Mouse (Mus musculus) ES-Bruce4 (cell line): ENCODE measurements around the gene Ly6g6d.
"Not testable (repeated sequence)": the region's sequence is repeated elsewhere in the genome, so short reads cannot be mapped to it uniquely, and the experiment has no call there.

Source experiments
- CTCF ChIP-seq: IDR thresholded peaks from one replicate; pipeline ENCODE4 v1.8.1; 2011; ENCODE audit warnings: low read depth, low read length
- EP300 ChIP-seq: IDR thresholded peaks from 2 replicates; pipeline ENCODE4 v1.6.1; 2011; ENCODE audit warnings: low read depth, low read length; ENCODE audit not compliant: insufficient read depth
- POLR2A ChIP-seq: IDR thresholded peaks from one replicate; pipeline ENCODE4 v1.8.1; 2011; ENCODE audit warnings: low read length; ENCODE audit not compliant: insufficient read depth

- TF ChIP-seq CTCF, POLR2A, EP300: not testable (repeated sequence)
Measured at GRCm38 (mm10) chr17:35124261-35124896, 46.5 kb upstream of the Ly6g6d start.
